Mouse (Mus musculus): ENCODE data around the gene Gm13288. TPM values are rescaled to one million over a fixed set of nuclear protein-coding genes. Genes with fewer than 3 reads are reported as not detected.
A peak's percentile ranks its signal among the peaks of the same experiment; 100 is the strongest.
"Not testable (repeated sequence)": the region's sequence is repeated elsewhere in the genome, so short reads cannot be mapped to it uniquely, and the experiment has no call there.

The Gm13288 gene
- not detected in 2 replicates for polyA plus RNA-seq (2012; rRNA removed)

DNA sequence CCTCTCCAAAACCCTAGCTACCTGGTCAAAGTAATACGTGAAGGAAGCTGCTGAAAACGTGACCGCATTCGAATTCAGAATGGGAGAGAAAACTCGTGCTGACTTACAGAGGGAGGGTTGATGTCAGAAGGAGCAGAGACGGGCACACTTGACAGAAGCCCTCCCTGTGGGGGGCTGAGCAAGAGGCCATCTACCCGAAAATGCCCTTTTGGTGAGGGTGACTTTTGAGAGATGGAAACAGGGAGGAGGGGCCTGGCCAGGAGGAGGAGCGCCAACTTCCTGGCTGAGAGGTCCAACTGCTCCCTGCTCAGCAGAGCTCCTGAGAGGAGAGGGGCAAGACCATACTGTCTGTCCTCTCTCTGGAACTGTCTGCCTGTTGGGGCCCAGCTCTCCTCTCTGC is at the start of gene Gm13288:
Gm13288 (plus strand) TSS at position 301 of the 400 bp plus-strand sequence.
- WGBS: no CpG with 5 or more reads among the region's 8 CpGs
- not testable (repeated sequence) for DNase-seq (ENCODE audit: low read depth, low spot score)

DNA sequence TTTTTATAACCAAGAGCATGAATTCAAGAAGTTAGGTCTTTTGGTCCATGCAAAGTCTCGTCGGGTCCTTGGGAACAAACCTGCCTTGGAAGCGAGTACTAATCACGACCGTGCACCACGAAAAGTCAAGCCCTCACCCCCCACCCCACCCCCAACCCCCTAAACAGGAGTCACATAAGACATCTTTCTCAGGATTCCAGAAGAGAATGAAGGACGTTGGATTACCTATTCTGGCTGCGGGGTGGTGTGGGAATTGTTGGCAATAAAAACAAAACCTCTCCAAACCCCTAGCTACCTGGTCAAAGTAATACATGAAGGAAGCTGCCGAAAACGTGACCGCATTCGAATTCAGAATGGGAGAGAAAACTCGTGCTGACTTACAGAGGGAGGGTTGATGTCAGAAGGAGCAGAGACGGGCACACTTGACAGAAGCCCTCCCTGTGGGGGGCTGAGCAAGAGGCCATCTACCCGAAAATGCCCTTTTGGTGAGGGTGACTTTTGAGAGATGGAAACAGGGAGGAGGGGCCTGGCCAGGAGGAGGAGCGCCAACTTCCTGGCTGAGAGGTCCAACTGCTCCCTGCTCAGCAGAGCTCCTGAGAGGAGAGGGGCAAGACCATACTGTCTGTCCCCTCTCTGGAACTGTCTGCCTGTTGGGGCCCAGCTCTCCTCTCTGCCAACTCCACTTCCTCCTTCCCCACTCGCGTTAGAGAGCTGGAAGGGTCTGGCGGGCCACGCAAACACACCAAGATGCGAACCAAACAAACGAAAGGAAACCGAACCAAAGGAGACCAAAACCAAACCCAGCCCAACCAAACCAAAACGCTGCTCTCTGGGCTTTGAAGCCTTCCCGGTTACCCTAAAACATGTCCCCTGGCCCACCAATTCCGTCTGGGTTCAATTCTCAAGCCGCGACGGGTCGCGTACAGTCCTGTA is 48.5 kb upstream of the Gm13288 start:
- WGBS: 8% methylated on average over 29 of the region's 31 CpGs
- DNase-seq (ENCODE audit: low read depth, low spot score): not testable (repeated sequence)

DNA sequence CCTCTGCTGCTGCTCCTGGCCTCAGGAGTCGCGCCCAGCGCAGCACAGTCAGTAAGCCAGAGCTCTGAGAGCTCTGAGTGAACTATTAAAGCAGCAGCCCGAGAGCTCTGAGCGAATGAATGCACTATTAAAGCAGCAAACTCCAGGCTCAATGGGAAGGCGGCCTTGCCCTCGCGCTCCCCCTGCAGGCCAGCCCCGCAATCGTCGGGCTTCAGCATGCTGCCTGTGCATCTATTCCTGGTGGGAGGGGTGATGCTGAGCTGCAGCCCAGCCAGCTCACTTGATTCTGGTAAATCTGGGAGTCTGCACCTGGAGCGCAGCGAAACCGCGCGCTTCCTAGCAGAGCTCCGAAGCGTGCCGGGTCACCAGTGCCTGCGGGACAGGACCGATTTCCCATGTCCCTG is 47.7 kb upstream of the Gm13288 start:
- under 1% methylated on average over 21 of the region's 21 CpGs for WGBS
- DNase-seq (ENCODE audit: low read depth, low spot score): peak; percentile 35

DNA sequence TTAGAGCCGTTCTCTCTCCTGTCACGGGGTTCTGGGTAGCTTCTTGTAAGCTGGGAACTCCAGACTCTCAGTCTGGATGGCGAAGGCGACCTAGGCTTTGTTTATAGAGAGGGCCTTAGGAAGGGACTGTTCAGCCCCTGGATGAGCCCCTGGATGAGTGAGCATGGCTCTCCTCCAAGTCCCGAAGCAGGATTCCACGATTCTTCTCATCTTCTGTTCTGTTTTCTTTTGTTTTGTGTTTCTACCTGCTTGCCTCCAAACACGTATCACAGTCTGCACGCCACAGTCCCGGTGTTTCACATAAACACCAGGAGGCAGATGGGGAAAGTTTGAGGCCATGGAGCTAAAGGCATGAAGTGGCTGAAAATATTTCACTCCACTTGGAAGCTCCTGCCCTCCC is 46.6 kb upstream of the Gm13288 start:
- not testable (repeated sequence) for DNase-seq (ENCODE audit: low read depth, low spot score)
- WGBS: 83% methylated on average over 9 of the region's 9 CpGs

DNA sequence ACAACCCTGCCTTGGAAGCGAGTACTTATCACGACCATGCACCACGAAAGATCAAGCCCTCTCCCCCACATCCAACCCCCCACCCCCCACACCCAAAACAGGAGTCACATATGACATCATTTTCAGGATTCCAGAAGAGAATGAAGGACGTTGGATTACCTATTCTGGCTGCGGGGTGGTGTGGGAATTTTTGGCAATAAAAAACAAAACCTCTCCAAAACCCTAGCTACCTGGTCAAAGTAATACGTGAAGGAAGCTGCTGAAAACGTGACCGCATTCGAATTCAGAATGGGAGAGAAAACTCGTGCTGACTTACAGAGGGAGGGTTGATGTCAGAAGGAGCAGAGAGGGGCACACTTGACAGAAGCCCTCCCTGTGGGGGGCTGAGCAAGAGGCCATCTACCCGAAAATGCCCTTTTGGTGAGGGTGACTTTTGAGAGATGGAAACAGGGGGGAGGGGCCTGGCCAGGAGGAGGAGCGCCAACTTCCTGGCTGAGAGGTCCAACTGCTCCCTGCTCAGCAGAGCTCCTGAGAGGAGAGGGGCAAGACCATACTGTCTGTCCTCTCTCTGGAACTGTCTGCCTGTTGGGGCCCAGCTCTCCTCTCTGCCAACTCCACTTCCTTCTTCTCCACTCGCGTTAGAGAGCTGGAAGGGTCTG is 45.6 kb upstream of the Gm13288 start, which contains the start of gene Gm13283:
Gm13283 (plus strand) TSS at position 510 of the 659 bp plus-strand sequence.
- WGBS: 19% methylated on average over 10 of the region's 14 CpGs
- not testable (repeated sequence) for DNase-seq (ENCODE audit: low read depth, low spot score)

DNA sequence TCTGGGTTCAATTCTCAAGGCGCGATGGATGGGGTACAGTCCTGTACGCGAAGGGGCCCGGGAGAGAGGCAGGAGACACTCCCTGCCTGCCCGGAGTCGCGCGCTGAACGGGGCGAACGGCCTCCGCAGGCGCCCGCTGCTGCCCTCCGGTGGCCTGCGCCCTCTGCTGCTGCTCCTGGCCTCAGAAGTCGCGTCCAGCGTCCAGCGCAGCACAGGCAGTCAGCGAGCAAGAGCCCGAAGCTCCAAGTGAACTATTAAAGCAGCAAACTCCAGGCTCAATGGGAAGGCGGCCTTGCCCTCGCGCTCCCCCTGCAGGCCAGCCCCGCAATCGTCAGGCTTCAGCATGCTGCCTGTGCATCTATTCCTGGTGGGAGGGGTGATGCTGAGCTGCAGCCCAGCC is 44.9 kb upstream of the Gm13288 start:
- DNase-seq (ENCODE audit: low read depth, low spot score): peak; percentile 51
- WGBS: 0% methylated on average over 24 of the region's 28 CpGs

DNA sequence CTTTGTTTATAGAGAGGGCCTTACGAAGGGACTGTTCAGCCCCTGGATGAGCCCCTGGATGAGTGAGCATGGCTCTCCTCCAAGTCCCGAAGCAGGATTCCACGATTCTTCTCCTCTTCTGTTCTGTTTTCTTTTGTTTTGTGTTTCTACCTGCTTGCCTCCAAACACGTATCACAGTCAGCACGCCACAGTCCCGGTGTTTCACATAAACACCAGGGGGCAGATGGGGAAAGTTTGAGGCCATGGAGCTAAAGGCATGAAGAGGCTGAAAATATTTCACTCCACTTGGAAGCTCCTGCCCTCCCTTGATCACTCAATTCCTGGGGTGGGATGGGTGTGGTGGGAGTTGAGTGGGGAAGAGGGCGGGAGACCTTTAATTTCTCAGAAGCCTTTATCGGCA is 43.6 kb upstream of the Gm13288 start:
- WGBS: 70% methylated on average over 6 of the region's 8 CpGs
- DNase-seq (ENCODE audit: low read depth, low spot score): not testable (repeated sequence)

DNA sequence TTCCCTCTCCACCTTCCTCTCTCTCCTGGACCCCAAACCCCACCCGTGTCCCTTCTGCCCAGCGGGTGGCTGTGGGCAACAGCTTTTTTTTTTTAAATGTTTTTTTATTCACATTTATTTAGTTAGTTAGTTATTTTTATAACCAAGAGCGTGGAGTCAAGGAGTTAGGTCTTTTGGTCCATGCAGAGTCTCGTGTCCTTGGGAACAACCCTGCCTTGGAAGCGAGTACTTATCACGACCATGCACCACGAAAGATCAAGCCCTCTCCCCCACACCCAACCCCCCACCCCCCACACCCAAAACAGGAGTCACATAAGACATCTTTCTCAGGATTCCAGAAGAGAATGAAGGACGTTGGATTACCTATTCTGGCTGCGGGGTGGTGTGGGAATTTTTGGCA is 43.0 kb upstream of the Gm13288 start:
- WGBS: 49% methylated on average over 9 of the region's 9 CpGs
- not testable (repeated sequence) for DNase-seq (ENCODE audit: low read depth, low spot score)

DNA sequence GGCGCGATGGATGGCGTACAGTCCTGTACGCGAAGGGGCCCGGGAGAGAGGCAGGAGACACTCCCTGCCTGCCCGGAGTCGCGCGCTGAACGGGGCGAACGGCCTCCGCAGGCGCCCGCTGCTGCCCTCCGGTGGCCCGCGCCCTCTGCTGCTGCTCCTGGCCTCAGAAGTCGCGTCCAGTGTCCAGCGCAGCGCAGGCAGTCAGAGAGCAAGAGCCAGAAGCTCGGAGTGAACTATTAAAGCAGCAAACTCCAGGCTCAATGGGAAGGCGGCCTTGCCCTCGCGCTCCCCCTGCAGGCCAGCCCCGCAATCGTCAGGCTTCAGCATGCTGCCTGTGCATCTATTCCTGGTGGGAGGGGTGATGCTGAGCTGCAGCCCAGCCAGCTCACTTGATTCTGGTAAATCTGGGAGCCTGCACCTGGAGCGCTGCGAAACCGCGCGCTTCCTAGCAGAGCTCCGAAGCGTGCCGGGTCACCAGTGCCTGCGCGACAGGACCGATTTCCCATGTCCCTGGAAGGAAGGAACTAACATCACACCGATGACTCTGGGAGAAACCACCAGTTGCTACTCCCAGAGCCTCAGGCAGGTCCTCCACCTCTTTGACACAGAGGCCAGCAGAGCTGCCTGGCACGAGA is 41.8 kb upstream of the Gm13288 start:
- peak; percentile 25 for DNase-seq (ENCODE audit: low read depth, low spot score)
- WGBS: 3% methylated on average over 34 of the region's 42 CpGs

DNA sequence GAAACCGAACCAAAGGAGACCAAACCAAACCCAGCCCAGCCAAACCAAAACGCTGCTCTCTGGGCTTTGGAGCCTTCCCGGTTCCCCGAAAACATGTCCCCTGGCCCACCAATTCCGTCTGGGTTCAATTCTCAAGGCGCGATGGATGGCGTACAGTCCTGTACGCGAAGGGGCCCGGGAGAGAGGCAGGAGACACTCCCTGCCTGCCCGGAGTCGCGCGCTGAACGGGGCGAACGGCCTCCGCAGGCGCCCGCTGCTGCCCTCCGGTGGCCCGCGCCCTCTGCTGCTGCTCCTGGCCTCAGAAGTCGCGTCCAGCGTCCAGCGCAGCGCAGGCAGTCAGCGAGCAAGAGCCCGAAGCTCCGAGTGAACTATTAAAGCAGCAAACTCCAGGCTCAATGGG is 31.8 kb upstream of the Gm13288 start, which contains the start of gene Gm13290:
Gm13290 (plus strand) TSS at position 301 of the 400 bp plus-strand sequence.
- no CpG with 5 or more reads among the region's 32 CpGs for WGBS

DNA sequence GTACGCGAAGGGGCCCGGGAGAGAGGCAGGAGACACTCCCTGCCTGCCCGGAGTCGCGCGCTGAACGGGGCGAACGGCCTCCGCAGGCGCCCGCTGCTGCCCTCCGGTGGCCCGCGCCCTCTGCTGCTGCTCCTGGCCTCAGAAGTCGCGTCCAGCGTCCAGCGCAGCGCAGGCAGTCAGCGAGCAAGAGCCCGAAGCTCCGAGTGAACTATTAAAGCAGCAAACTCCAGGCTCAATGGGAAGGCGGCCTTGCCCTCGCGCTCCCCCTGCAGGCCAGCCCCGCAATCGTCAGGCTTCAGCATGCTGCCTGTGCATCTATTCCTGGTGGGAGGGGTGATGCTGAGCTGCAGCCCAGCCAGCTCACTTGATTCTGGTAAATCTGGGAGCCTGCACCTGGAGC is 28.7 kb upstream of the Gm13288 start, which contains the start of gene Gm13289:
Gm13289 (plus strand) TSS at position 301 of the 400 bp plus-strand sequence.
- DNase-seq (ENCODE audit: low read depth, low spot score): not testable (repeated sequence)
- no CpG with 5 or more reads among the region's 29 CpGs for WGBS

More for the DNA sequence above, 31.8 kb upstream of the Gm13288 start, which contains the start of gene Gm13290:
- not testable (repeated sequence) for DNase-seq (ENCODE audit: low read depth, low spot score)

DNA sequence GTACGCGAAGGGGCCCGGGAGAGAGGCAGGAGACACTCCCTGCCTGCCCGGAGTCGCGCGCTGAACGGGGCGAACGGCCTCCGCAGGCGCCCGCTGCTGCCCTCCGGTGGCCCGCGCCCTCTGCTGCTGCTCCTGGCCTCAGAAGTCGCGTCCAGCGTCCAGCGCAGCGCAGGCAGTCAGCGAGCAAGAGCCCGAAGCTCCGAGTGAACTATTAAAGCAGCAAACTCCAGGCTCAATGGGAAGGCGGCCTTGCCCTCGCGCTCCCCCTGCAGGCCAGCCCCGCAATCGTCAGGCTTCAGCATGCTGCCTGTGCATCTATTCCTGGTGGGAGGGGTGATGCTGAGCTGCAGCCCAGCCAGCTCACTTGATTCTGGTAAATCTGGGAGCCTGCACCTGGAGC is 25.8 kb upstream of the Gm13288 start, which contains the start of gene Gm13272:
Gm13272 (plus strand) TSS at position 301 of the 400 bp plus-strand sequence.
- no CpG with 5 or more reads among the region's 29 CpGs for WGBS
- not testable (repeated sequence) for DNase-seq (ENCODE audit: low read depth, low spot score)

DNA sequence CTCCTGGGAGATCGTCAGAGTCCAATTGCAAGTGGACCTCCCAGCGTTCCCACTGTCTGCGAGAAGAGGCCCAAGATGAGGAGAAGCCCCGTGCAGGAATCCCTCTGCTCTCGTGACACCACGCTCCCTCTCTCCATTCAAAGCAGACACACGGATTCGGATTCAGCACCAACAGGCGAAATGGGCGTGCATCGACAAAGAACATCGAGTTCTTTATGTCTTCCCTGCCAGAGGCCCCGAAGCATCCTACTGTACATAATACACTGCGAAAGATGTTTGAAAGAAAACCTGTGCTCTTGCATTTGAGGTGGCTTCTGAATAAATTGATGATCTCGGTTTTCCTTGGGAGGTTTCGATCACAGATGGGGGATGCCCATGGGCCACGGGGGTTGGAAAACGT is 25.0 kb upstream of the Gm13288 start:
- WGBS: 60% methylated on average over 16 of the region's 18 CpGs

DNA sequence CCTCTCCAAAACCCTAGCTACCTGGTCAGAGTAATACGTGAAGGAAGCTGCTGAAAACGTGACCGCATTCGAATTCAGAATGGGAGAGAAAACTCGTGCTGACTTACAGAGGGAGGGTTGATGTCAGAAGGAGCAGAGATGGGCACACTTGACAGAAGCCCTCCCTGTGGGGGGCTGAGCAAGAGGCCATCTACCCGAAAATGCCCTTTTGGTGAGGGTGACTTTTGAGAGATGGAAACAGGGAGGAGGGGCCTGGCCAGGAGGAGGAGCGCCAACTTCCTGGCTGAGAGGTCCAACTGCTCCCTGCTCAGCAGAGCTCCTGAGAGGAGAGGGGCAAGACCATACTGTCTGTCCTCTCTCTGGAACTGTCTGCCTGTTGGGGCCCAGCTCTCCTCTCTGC is 23.5 kb upstream of the Gm13288 start, which contains the start of gene Ifnz:
Ifnz (plus strand) TSS at position 301 of the 400 bp plus-strand sequence.
- WGBS: 18% methylated on average over 4 of the region's 7 CpGs
- not testable (repeated sequence) for DNase-seq (ENCODE audit: low read depth, low spot score)

More for the DNA sequence above, 25.0 kb upstream of the Gm13288 start:
- DNase-seq (ENCODE audit: low read depth, low spot score): not testable (repeated sequence)

DNA sequence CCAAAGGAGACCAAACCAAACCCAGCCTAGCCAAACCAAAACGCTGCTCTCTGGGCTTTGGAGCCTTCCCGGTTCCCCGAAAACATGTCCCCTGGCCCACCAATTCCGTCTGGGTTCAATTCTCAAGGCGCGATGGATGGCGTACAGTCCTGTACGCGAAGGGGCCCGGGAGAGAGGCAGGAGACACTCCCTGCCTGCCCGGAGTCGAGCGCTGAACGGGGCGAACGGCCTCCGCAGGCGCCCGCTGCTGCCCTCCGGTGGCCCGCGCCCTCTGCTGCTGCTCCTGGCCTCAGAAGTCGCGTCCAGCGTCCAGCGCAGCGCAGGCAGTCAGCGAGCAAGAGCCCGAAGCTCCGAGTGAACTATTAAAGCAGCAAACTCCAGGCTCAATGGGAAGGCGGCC is 23.0 kb upstream of the Gm13288 start:
- WGBS: 0% methylated on average over 16 of the region's 31 CpGs
- DNase-seq (ENCODE audit: low read depth, low spot score): not testable (repeated sequence)

DNA sequence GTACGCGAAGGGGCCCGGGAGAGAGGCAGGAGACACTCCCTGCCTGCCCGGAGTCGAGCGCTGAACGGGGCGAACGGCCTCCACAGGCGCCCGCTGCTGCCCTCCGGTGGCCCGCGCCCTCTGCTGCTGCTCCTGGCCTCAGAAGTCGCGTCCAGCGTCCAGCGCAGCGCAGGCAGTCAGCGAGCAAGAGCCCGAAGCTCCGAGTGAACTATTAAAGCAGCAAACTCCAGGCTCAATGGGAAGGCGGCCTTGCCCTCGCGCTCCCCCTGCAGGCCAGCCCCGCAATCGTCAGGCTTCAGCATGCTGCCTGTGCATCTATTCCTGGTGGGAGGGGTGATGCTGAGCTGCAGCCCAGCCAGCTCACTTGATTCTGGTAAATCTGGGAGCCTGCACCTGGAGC is 19.9 kb upstream of the Gm13288 start, which contains the start of gene Gm13276:
Gm13276 (plus strand) TSS at position 301 of the 400 bp plus-strand sequence.
- WGBS: no CpG with 5 or more reads among the region's 27 CpGs
- DNase-seq (ENCODE audit: low read depth, low spot score): not testable (repeated sequence)

DNA sequence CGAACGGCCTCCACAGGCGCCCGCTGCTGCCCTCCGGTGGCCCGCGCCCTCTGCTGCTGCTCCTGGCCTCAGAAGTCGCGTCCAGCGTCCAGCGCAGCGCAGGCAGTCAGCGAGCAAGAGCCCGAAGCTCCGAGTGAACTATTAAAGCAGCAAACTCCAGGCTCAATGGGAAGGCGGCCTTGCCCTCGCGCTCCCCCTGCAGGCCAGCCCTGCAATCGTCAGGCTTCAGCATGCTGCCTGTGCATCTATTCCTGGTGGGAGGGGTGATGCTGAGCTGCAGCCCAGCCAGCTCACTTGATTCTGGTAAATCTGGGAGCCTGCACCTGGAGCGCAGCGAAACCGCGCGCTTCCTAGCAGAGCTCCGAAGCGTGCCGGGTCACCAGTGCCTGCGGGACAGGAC is 16.9 kb upstream of the Gm13288 start, which contains the start of gene Gm13277:
Gm13277 (plus strand) TSS at position 231 of the 400 bp plus-strand sequence.
- not testable (repeated sequence) for DNase-seq (ENCODE audit: low read depth, low spot score)

DNA sequence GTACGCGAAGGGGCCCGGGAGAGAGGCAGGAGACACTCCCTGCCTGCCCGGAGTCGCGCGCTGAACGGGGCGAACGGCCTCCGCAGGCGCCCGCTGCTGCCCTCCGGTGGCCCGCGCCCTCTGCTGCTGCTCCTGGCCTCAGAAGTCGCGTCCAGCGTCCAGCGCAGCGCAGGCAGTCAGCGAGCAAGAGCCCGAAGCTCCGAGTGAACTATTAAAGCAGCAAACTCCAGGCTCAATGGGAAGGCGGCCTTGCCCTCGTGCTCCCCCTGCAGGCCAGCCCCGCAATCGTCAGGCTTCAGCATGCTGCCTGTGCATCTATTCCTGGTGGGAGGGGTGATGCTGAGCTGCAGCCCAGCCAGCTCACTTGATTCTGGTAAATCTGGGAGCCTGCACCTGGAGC is 14.1 kb upstream of the Gm13288 start, which contains the start of gene Gm13278:
Gm13278 (plus strand) TSS at position 301 of the 400 bp plus-strand sequence.
- not testable (repeated sequence) for DNase-seq (ENCODE audit: low read depth, low spot score)
- no CpG with 5 or more reads among the region's 28 CpGs for WGBS

More for the DNA sequence above, 16.9 kb upstream of the Gm13288 start, which contains the start of gene Gm13277:
- WGBS: 0% methylated on average over 4 of the region's 28 CpGs
